Mouse (Mus musculus): ENCODE data around the gene C2cd3. TPM values are rescaled to one million over a fixed set of nuclear protein-coding genes. Genes with fewer than 3 reads are reported as not detected.
A peak's percentile ranks its signal among the peaks of the same experiment; 100 is the strongest.

Gene C2cd3
- total RNA-seq, 2 experiments from 2014 or later, result 20.5 to 28.1 TPM

- DNase-seq (ENCODE audit: low spot score in 2 of 2), result no peak
- intact Hi-C loops (cut with DNase I), result no loop called here
These were observed 121.7 kb downstream of the C2cd3 start for GRCm38 (mm10) chr7:100493484-100494414.

- DNase-seq (ENCODE audit: low spot score in 2 of 2), result no peak
- intact Hi-C loops (cut with DNase I), result no loop called here
These were observed 122.4 kb downstream of the C2cd3 start for GRCm38 (mm10) chr7:100494415-100494831.

GRCm38 (mm10) chr7:100495042-100495441 lies 123.0 kb downstream of the C2cd3 start:
- DNase-seq (ENCODE audit: low spot score in 2 of 2), result no peak
- intact Hi-C loops (cut with DNase I), result no loop called here

GRCm38 (mm10) chr7:100495581-100496251 lies 123.7 kb downstream of the C2cd3 start:
- intact Hi-C loops (cut with DNase I), result no loop called here
- peak; percentile 67 to 72 for DNase-seq (ENCODE audit: low spot score in 2 of 2)

GRCm38 (mm10) chr7:100496371-100496770 lies 124.3 kb downstream of the C2cd3 start:
- DNase-seq (ENCODE audit: low spot score in 2 of 2), result no peak
- intact Hi-C loops (cut with DNase I), result no loop called here

GRCm38 (mm10) chr7:100496791-100497190 lies 124.8 kb downstream of the C2cd3 start:
- no peak for DNase-seq (ENCODE audit: low spot score in 2 of 2)
- intact Hi-C loops (cut with DNase I), result no loop called here

GRCm38 (mm10) chr7:100497402-100497801 lies 125.4 kb downstream of the C2cd3 start:
- intact Hi-C loops (cut with DNase I), result no loop called here
- DNase-seq (ENCODE audit: low spot score in 2 of 2), result no peak

GRCm38 (mm10) chr7:100497982-100498381 lies 125.9 kb downstream of the C2cd3 start:
- intact Hi-C loops (cut with DNase I), result no loop called here
- no peak for DNase-seq (ENCODE audit: low spot score in 2 of 2)

- no peak for DNase-seq (ENCODE audit: low spot score in 2 of 2)
- intact Hi-C loops (cut with DNase I), result no loop called here
These were observed 127.4 kb downstream of the C2cd3 start for GRCm38 (mm10) chr7:100499465-100499864.

- no peak for DNase-seq (ENCODE audit: low spot score in 2 of 2)
- intact Hi-C loops (cut with DNase I), result no loop called here
These were observed 128.4 kb downstream of the C2cd3 start for GRCm38 (mm10) chr7:100500276-100500977.

- no peak for DNase-seq (ENCODE audit: low spot score in 2 of 2)
- intact Hi-C loops (cut with DNase I), result no loop called here
These were observed 129.2 kb downstream of the C2cd3 start for GRCm38 (mm10) chr7:100501027-100501843.

- DNase-seq (ENCODE audit: low spot score in 2 of 2), result no peak
- intact Hi-C loops (cut with DNase I), result no loop called here
These were observed 129.9 kb downstream of the C2cd3 start for GRCm38 (mm10) chr7:100501844-100502373.

- intact Hi-C loops (cut with DNase I), result no loop called here
These were observed 130.4 kb downstream of the C2cd3 start for GRCm38 (mm10) chr7:100502374-100502922.

GRCm38 (mm10) chr7:100503076-100503475 lies 131.0 kb downstream of the C2cd3 start:
- no peak for DNase-seq (ENCODE audit: low spot score in 2 of 2)
- intact Hi-C loops (cut with DNase I), result no loop called here

More at GRCm38 (mm10) chr7:100502374-100502922, 130.4 kb downstream of the C2cd3 start:
- DNase-seq (ENCODE audit: low spot score in 2 of 2), result no peak

- DNase-seq (ENCODE audit: low spot score in 2 of 2), result no peak
- intact Hi-C loops (cut with DNase I), result no loop called here
These were observed 132.9 kb downstream of the C2cd3 start for GRCm38 (mm10) chr7:100504740-100505487.

- intact Hi-C loops (cut with DNase I), result no loop called here
- no peak for DNase-seq (ENCODE audit: low spot score in 2 of 2)
These were observed 134.5 kb downstream of the C2cd3 start for GRCm38 (mm10) chr7:100506494-100506893.

- intact Hi-C loops (cut with DNase I), result no loop called here
- DNase-seq (ENCODE audit: low spot score in 2 of 2), result no peak
These were observed 136.6 kb downstream of the C2cd3 start for GRCm38 (mm10) chr7:100508670-100509069.

- DNase-seq (ENCODE audit: low spot score in 2 of 2), result no peak
- intact Hi-C loops (cut with DNase I), result no loop called here
These were observed 139.6 kb downstream of the C2cd3 start for GRCm38 (mm10) chr7:100511602-100512001.

All from left cerebral cortex, postnatal 36 days (tissue).